Mouse (Mus musculus): ENCODE measurements around the gene Ifih1.

Ifih1 gene

DNA sequence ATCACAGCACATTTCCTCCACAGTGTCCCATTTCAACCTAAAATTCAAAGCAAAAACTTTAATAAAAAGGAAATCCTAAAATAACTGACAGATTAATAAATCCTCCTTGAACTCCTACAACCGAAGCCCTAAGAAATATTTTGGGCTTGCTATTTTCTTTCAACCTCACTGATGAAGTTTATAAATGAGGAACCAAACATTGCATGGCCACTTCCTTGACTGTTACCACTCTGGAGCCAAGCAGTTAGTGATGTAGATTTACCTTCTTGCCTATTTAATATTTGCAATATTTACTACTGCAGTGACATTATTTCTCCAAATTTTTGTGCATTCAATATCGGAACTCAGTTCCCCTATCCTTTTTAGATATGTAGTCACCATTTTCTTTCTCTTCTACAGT, 6.2 kb downstream of the Ifih1 start:
- DNase-seq (ENCODE audit: low spot score in 2 of 2): no peak

DNA sequence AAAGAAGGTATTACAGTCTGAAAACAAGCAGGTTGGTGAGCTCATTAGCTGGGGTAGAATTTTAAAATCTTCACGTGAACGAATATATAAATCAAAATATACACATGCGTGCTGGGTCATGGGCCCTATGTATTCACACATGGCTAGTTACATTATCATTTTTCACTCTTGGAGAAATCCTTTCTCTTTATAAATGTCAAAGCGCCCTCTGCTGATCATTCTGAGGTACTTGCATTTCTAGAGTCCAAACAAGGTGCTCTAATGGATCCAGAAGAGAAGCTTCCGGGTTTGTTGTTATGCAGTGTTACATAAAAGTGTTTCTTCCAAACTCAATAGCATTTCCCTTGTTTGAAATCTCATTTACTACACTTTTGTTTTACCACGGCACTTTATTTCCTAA, 15.6 kb downstream of the Ifih1 start:
- peak in 1 of 2 experiments; percentile 31 for DNase-seq (ENCODE audit: low spot score in 2 of 2)

DNA sequence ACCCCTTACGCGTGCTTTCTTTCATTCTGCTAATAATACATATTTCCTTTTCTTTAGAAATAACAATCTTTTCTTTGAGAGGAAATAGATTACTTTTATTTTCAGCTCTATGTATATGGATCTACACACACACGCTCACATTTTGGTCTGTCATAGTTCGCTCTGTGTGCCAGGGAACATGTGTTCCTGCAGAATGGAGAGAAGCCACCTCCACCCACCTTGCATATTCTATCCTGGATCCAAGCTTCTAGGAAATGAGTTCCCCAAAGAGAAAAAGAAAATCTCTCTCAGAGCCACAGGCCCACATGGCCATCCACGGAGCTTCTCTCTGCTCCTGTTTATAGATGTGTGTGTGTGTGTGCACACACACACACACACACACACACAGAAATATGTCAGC, 17.7 kb downstream of the Ifih1 start:
- DNase-seq (ENCODE audit: low spot score in 2 of 2): no peak

DNA sequence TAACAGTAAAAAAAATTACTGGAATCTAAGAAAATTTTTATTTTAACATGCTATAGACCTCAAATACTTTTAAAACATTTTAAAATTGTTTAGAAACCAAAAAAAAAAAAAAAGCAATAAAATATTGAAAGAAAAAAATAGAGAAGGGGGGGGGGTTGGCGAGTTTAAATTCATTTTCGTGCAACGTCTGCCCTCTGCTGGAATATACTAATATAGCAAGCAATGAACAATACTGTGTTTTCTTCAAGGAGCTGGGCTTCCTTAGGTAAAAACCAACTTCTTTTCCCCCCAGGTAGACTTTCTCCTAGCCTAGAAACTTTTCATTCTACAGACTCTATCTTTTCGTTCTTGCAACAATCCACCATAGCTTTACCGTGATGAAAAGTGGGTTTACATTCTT, 18.3 kb downstream of the Ifih1 start:
- peak in 1 of 2 experiments; percentile 10 for DNase-seq (ENCODE audit: low spot score in 2 of 2)

DNA sequence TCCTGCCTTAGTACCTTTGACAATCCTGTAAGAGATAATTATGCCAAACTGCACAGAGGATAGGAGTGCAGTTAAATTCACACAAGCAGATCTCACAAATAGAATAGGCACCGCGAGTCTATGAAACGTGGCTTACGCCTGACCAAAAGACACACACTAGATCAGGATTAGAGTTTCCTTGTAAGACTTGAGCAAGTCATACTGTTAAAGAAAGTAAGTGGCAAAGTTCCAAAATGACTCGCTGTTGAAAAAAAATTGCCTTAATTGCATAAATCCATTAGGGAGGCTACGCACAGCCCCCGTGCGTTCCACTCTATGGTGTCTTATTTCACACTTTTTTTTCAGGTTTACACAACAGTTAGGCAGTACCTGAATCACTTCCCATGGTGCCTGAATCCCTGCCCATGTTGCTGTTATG, 23.0 kb downstream of the Ifih1 start:
- DNase-seq (ENCODE audit: low spot score in 2 of 2): no peak

DNA sequence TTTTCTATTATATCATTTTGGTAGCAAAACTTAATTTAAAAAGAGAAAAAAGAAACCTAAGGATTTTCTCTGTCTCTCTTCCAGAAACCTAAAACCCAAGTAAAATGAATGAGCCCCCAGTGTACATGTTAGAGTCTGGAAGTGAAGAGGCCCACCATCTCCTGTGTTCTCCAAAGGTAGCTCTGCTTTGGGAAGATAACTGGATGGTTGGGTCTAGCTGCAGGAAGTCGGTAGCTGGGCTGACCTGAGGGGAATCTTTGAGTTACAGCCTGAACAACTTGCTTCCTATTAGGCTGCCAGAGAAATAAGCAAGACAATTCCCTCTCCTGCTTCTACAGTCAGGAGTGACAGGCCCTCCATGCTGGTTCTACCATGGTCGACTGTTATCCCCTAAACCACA, 26.4 kb downstream of the Ifih1 start:
- DNase-seq (ENCODE audit: low spot score in 2 of 2): no peak

DNA sequence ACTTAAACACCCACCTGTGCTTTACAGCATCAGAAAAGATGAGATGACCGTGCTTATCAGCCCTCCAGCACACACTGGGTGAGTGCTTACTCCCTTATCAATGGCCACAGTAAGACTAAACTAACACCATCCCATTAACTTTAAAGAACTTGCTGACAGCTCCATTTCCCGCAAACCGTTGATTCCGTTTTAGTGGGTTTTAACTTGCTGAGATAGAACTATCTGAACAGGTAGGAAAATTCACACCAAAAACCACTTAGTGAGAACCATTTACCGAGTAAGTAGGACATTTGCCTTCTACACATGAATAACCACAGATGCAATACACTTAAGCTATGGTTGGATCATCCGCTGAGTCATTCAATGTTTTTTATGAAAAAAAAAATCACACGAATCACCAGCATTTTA, 27.1 kb downstream of the Ifih1 start:
- no peak for DNase-seq (ENCODE audit: low spot score in 2 of 2)

DNA sequence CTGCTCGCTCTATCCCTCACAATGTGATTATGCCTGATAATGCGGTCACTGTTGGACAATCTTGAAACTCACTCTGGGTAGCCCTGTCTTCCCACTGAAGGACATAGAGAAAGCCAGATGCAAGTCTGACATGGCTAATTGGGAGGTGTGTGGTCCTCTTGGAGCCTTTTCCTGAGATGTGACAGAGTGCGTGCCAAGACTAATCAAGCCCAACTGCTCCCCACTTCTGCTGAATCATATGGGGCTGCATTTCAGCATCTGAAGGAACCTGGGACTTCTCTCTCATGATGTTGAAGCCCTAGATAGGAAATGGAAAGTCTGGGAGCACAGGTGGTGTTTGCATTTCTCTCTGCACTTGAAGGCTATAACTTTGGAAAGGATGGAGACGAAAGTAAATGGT, 32.9 kb downstream of the Ifih1 start:
- no peak for DNase-seq (ENCODE audit: low spot score in 2 of 2)

DNA sequence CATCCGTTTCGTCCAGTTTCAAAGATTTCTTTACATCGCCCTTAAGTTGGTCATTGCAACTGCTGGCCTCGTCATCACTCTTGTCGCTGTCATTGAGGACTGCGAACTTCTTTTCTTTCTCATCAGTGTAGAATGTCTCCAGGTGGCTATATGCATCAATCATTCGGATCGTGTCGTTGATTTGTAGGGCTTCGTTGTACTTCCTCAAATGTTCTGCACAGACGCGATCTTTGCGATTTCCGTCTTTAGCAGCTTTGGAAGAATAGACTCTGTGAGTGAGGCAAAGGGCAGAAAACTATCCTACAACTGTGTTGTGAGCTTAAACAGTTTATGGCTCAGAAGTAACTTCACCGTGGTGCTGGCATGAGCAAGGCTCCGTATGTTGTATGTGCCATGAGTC, 39.9 kb downstream of the Ifih1 start:
- DNase-seq (ENCODE audit: low spot score in 2 of 2): no peak

DNA sequence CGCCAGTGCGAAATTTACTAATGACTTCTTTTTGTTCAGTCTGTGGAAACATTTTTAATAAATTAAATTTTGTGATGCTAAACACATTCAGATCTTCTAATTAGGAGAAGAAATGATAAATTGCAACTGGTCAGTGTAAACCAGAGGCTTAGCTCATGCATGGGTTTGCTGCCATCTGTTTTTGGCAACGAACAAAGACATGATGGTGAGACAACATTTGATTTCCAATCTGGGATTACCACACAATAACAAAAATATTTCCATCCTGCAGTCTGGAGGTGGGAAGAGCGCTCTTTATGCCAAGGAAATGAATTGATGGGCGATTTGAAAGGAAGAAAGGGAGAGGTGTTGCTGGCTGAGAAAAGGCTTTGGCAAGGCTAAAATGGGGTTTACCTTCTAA, 42.5 kb downstream of the Ifih1 start:
- DNase-seq (ENCODE audit: low spot score in 2 of 2): no peak

DNA sequence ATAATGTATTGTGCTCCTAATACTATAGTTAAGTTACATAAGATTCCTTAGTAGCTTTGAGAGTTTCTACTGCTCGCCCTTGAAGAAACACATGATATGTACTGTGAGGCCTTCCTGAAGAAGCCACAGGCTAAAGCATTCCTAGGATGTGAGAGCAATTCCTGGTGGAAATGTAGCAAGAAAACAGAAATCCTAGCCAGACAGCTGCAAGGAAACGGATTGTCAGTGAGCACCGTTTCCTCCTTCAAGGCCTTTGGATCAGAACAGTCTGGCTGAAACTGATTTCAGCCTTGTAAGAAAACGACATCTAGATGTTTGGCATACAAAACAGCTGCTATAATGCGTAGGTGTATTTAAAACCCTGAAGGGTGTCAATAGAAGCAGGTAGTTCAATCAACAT, 49.5 kb downstream of the Ifih1 start:
- DNase-seq (ENCODE audit: low spot score in 2 of 2): no peak

DNA sequence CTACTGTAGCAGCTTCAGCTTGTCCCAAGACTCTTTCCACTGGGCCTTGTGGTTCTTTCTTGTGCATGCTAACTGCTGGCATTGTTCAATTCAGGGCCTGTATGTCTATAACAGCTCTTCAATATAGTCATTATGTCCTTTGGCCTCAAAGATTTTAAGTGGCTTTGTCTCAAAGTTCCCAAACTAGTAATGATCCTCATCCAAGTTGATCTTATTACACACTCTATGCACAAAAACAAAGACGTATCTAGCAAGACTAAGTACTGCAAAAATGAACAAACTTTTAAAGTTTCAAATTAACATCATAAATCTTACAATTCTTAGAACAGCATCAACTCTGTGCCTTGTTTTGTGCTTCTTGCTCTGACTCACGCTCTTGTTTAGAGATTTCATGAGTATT, 51.6 kb downstream of the Ifih1 start:
- no peak for DNase-seq (ENCODE audit: low spot score in 2 of 2)

DNA sequence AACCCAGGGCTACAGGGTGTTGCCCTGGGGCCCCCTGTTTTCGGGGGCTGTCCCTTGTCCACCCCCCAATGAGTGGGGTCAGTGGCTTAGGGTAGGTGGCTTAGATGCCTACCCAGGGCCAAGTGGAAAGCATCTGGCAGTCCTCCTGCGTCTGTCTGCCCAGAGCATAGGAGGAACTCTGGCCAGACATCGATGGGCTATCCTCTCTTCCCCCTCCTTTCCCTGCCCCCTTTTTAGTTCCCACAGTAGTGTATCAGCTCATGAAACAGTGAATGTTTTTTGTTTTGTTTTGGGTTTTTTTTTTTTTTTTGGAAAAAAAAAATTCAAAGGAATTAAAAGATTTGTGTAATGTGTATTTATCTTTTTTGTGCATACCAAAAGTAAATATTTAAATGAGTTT, 54.5 kb downstream of the Ifih1 start:
- DNase-seq (ENCODE audit: low spot score in 2 of 2): no peak

DNA sequence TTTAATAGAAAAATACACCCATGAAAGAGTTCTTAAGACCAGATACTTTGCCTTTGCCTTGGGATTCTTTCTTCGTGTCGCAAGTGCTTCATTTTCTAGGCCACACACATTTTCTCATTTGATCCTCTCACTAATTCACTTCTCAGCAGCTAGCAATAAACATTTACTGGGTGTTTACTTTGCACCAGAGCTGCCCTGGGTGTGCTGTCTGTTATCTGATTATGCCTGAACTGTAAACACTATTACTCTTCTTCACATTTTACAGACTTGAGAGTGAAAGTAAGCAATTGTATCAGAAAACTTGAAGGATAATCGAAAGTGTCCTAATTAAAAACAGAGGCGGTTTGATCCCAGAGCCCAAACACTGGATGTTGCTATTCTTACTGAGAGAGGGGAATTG, 56.7 kb downstream of the Ifih1 start:
- no peak for DNase-seq (ENCODE audit: low spot score in 2 of 2)

DNA sequence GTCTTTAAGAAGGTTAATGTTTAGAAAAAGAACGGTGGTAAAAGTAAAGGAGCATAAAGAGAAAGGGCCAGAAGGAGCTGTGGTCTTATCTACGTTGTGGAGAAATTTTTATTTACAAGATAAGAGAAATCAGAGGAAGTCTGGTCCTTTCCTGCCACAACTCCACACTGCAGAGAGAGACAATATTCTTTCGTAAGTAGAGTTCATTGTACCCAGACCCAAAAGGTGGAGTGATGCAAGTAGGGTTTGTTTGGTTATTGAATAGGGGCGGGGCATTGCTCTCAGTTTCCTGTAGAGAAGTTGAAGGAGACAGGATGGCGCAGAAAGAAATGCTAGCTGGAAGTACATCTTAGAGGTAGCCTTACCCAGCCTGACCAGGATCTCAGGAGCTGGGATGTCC, 60.3 kb downstream of the Ifih1 start:
- no peak for DNase-seq (ENCODE audit: low spot score in 2 of 2)

DNA sequence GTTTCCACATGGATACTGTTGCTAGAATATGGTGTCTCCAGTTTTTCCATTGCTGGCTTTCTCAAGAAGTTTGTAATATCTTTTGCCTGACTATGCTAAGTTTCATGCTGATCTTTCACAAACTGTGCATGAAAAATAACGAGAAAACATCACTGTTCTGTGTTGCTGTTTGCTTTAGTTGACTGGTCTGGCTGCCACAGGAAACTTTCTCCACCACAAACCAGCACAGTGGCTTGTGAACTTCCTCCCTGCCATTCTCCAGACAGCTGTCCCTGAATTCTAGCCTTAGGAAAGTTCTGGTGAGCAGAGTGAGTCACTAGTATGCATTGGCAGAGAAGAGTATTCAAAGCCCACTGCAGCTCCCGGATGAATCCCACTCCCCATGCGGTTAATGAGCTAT, 71.1 kb downstream of the Ifih1 start:
- DNase-seq (ENCODE audit: low spot score in 2 of 2): no peak

DNA sequence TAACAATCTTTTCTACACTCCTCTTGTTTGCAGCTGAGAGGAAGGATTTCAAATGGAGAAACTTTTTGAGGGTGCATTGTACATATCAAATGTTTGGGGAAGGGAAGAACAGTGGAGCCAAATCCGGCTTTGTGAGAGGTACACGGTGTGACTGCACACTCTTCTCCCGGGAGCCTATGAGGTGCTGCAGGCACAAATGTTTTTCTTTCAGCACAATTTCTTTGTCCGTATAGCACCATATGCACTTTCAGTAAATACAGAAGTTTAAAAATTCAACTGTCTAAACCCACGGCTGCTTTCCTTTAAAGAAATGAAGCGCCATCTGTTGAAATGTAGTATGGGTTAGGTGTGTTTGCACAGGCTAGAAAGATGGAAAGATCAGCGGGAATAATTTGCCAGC, 71.8 kb downstream of the Ifih1 start:
- no peak for DNase-seq (ENCODE audit: low spot score in 2 of 2)

DNA sequence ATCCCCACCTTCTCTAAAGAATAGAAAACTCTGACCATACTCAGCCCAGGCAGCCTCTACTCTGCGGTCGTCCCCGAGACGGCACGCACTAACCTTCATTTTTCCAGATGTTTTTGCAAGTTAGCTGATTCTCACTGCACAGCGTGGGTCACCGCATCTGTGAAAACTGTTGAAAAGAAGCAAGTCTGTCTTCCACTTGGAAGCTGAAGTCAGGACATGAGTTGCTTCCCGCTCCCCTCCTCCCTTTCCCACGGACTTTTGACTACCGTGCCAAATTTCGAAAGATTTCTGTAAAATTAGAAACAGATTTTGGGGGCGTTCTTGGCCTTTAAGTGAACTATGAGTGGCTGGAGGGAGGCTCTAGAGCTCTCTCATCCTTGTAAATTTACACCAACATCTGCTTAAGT, 72.3 kb downstream of the Ifih1 start, which contains the start of gene Fap:
Fap (minus strand) TSS at position 323 of the 407 bp plus-strand sequence.
- no peak for DNase-seq (ENCODE audit: low spot score in 2 of 2)

DNA sequence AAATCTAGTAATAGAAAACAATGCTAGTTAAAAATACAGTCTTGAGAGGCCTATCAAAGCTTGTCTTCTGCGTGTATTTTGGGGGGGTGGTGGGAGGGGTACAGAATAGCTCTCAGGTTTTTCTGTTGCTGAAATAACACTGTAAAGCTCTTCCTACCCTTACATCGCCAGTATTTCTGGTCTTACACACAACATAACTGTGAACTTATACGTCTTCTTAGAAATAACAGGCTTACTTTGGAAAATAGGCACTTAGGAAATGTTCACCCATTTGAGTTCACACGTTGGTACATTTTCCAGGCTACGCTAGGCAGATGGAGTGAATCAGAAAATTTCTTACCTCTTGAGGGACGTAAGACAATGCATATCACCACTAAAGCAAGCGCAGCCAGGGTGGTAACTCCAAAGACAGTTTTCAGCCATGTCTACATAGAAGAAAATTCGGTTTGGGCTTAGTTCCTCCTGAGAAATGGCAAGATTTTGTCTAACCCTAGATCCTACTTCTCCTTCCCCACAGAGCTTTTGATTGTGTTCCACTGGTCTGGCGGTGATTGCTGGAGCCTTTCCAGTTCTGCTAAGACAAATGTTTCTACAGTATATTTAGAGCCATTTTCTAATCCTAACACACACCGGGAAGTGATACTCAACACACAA, 72.8 kb downstream of the Ifih1 start:
- DNase-seq (ENCODE audit: low spot score in 2 of 2): no peak

DNA sequence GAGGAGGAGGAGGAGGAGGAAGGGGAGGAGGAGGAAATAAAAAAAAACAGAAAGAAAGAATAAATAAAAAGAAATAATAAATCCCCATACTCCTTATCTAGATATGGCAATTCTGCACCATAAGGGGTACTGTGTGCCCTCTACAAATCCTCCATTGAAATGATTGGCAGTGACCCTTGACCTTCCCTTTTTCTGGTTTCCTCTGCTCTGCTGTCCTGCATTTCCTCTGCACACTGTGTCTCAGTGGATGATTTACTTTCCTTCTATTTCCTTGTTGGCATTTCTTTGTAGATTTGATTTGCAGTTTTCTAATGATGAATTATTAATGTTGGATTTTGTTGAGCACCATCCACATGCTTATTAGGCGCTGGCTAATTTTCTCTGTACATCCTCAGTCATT, 81.4 kb downstream of the Ifih1 start:
- DNase-seq (ENCODE audit: low spot score in 2 of 2): no peak

DNA sequence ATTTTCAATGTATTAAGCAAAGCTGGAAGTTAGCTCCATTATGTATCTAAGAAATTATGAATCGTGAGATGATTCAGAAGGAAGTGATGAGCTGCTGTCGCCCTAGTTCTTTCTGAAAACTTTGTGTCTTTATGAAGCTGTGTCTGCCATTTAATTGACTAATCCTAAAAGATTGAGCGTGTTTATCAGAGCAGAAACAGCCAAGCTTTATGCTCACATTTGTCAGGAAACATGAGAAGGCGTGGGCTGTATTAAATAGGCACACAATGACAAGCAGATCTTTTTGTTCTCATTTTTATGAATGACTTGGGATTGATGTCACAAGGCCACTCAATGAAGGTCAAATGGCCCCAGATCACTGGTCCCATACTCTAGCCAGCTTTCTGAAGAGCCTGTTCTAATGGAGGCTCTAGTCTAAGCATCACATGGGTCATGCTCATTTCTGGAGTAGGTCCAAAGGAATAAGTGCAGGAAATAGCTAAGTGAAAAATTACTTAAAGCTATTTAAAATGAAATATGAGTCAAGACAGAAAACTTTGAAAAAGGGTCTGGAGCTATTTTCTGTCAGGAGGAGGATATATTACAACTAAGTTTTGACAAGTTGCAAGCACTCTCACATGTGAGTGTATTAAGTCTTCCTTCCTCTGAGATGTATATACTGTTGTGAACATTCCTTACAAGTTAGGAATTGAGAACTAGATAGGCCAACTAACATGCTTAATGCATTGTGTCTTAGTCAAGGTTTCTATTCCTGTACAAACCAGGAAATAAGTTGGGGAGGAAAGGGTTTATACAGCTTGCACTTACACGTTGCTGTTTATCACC, 83.2 kb downstream of the Ifih1 start:
- no peak for DNase-seq (ENCODE audit: low spot score in 2 of 2)

DNA sequence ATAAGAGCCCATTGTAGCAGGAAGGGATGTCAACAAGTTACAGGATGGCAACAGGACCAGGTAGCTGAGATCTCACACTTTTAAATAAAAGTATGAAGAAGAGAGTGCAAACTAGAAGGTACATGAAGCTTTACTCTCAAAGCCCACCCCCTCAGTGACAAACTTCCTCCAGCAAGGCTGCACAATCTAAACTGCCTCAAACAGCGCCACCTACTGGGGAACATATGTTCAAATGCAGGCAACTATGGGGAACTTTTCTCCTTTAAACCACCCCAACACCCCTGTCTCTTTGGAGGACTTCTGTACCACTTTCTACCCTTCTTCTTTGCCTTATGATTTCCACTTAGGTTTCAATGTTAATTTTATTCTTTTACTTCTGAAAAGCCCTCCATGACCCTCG, 88.6 kb downstream of the Ifih1 start:
- peak in 1 of 2 experiments; percentile 5 for DNase-seq (ENCODE audit: low spot score in 2 of 2)

DNA sequence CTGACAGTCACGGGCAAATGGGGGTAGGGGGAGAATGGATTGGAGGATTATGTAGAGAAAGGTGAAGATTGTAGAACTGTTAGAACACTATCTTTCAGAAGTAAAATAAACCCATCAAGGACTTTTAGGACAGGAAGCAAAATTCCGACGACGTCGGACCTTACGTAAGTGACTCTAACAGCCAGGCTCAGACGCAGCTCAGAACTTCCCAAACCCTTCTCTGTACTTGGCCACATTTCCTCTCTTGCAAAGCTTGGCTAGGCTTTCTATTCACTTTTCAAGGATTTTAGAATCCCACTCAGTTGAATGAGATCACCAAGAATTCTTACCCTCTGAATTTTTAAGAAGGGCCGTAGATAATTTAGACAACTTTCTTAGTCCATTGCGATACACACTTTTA, 89.7 kb downstream of the Ifih1 start:
- DNase-seq (ENCODE audit: low spot score in 2 of 2): no peak

Data from thymus, postnatal 10 days (tissue).